In genomic region chr7:48750164-48750809, GRCm38 (mm10) we compare ENCODE assay signal across 8 mouse cellular contexts. TPM values are rescaled to one million over a fixed set of nuclear protein-coding genes. Genes with fewer than 3 reads are reported as not detected.
A peak's percentile ranks its signal among the peaks of the same experiment; 100 is the strongest.
DNase-seq lines count a peak whose midpoint lies in the region; ATAC-seq and TF ChIP-seq lines count a peak whose summit lies in the region.

No protein-coding gene starts in this region.

- no peaks in the 10 kb centered on the region for H3K9me3 ChIP-seq in embryonic facial prominence, embryonic 10.5 days
- no peaks in the 10 kb centered on the region for H3K9me3 ChIP-seq in hindbrain, postnatal 0 days (ENCODE audit: low read length)
- H3K9me3 ChIP-seq in liver, embryonic 12.5 days (replicated peaks), result no peaks in the 10 kb centered on the region

- H3K4me2 ChIP-seq in hindbrain, postnatal 0 days (ENCODE audit: low read depth, low read length), result peak overlapping the region; percentile 88; the same call in 1 of the 2 replicates
- H3K4me2 ChIP-seq in liver, embryonic 12.5 days, result peak overlapping the region; percentile 81

- WGBS in embryonic facial prominence, embryonic 10.5 days, result 69% methylated on average over 8 of the region's 8 CpGs
- WGBS in hindbrain, postnatal 0 days, result 58% methylated on average over 8 of the region's 8 CpGs
- 51% methylated on average over 8 of the region's 8 CpGs for WGBS in liver, embryonic 12.5 days (ENCODE audit: insufficient replicate concordance)

- H3K27ac ChIP-seq in embryonic facial prominence, embryonic 10.5 days (replicated peaks), result no peak overlapping the region
- H3K27ac ChIP-seq in hindbrain, postnatal 0 days, result no peak overlapping the region
- H3K27ac ChIP-seq in liver, embryonic 12.5 days, result 0 out of 2 replicates have a peak overlapping the region, but pooled peaks have one; percentile 17

- DNase-seq in layer of hippocampus, adult 9-11 months, result peak; percentile 33
- DNase-seq in layer of hippocampus, adult 18-20 months (ENCODE audit: low spot score in 2 of 2), result no peak
- DNase-seq in embryonic facial prominence, embryonic 10.5 days (ENCODE audit: low spot score), result no peak
- DNase-seq in hindbrain, postnatal 0 days (ENCODE audit: low spot score), result no peak
- no peak for DNase-seq in ovary, postnatal 36 days (ENCODE audit: low spot score)

- no peak for TF ChIP-seq CTCF in hindbrain, postnatal 0 days (IDR thresholded peaks at IDR 0.05; ENCODE audit: low read depth)

- H3K36me3 ChIP-seq in embryonic facial prominence, embryonic 10.5 days (replicated peaks), result no peaks in the 10 kb centered on the region
- no peaks in the 10 kb centered on the region for H3K36me3 ChIP-seq in hindbrain, postnatal 0 days (ENCODE audit: insufficient read depth, low read length)
- H3K36me3 ChIP-seq in liver, embryonic 12.5 days, result no peaks in the 10 kb centered on the region

- peak overlapping the region; percentile 60 for H3K4me3 ChIP-seq in embryonic facial prominence, embryonic 10.5 days
- H3K4me3 ChIP-seq in hindbrain, postnatal 0 days (ENCODE audit: low read length), result no peak overlapping the region
- H3K4me3 ChIP-seq in liver, embryonic 12.5 days, result peak overlapping the region; percentile 51; the same call in 1 of the 2 replicates

- H3K27me3 ChIP-seq in embryonic facial prominence, embryonic 10.5 days (replicated peaks; ENCODE audit: low read depth, poor library complexity, severe bottlenecking), result no peaks in the 10 kb centered on the region
- H3K27me3 ChIP-seq in hindbrain, postnatal 0 days (ENCODE audit: insufficient read depth, low read length), result no peaks in the 10 kb centered on the region
- H3K27me3 ChIP-seq in liver, embryonic 12.5 days (replicated peaks), result no peaks in the 10 kb centered on the region

- H3K4me1 ChIP-seq in embryonic facial prominence, embryonic 10.5 days, result peaks cover 6% of the 10 kb centered on the region
- no peaks in the 10 kb centered on the region for H3K4me1 ChIP-seq in hindbrain, postnatal 0 days (ENCODE audit: insufficient read depth, low read length)
- H3K4me1 ChIP-seq in liver, embryonic 12.5 days, result peaks cover 16% of the 10 kb centered on the region

- no peak overlapping the region for H3K9ac ChIP-seq in hindbrain, postnatal 0 days (replicated peaks; ENCODE audit: low read length)
- no peak overlapping the region for H3K9ac ChIP-seq in liver, embryonic 12.5 days

- no peak; the same call in 1 of the 2 replicates for ATAC-seq in hindbrain, postnatal 0 days
- peak; percentile 17; the same call in 1 of the 2 replicates for ATAC-seq in liver, embryonic 12.5 days
- peak; percentile 82 for ATAC-seq in monocyte, adult 5-6 weeks (replicated peaks; ENCODE audit: insufficient number of reproducible peaks, low FRiP score, low TSS enrichment, poor library complexity, severe bottlenecking)
- ATAC-seq in inflammation-experienced regulatory T-cells, adult 6 months, result no peak

RNA-seq across cellular contexts. Expression of gene Zdhhc13, which starts 38.5 kb away (rescaled TPM):
- total RNA-seq in layer of hippocampus, adult 18-20 months (2021), result 10 to 100 TPM; 20.4 to 23.3 TPM
- polyA plus RNA-seq in embryonic facial prominence, embryonic 10.5 days (2016; fragmentation: Nextera tagmentation; extraction: Ambion mirVana), result 30.5 and 32.1 TPM in 2 replicates
- total RNA-seq in hindbrain, postnatal 0 days (2014; rRNA removed), result 43.3 and 55.5 TPM in 2 replicates
- polyA plus RNA-seq in hindbrain, postnatal 0 days (2015; fragmentation: Nextera tagmentation; extraction: Ambion mirVana), result 22.6 and 25.5 TPM in 2 replicates
- polyA plus RNA-seq in liver, embryonic 12.5 days (2016; fragmentation: Nextera tagmentation; extraction: Ambion mirVana), result 20.2 and 22.5 TPM in 2 replicates
- total RNA-seq in monocyte, adult 5-6 weeks (2017), result 22.1 to 31.5 TPM (median 23.1 TPM) in 3 replicates
- 10 to 100 TPM; 18.8 to 34.6 (median 24.6) TPM for polyA plus RNA-seq in inflammation-experienced regulatory T-cells, adult 6 months (2017; shearing (Covaris generic))

Comparison
In these comparisons a context has a peak if more than half of its experiments do, and no peak if none do; other contexts are left out.
1. ATAC-seq: peak in liver, embryonic 12.5 days (single experiment) and monocyte, adult 5-6 weeks (single experiment); none in hindbrain, postnatal 0 days (single experiment) and inflammation-experienced regulatory T-cells, adult 6 months (single experiment).